Mouse (Mus musculus): ENCODE measurements around the gene Tmprss12. TPM values are rescaled to one million over a fixed set of nuclear protein-coding genes. Genes with fewer than 3 reads are reported as not detected.

The Tmprss12 gene
- total RNA-seq (2023): not detected

DNA sequence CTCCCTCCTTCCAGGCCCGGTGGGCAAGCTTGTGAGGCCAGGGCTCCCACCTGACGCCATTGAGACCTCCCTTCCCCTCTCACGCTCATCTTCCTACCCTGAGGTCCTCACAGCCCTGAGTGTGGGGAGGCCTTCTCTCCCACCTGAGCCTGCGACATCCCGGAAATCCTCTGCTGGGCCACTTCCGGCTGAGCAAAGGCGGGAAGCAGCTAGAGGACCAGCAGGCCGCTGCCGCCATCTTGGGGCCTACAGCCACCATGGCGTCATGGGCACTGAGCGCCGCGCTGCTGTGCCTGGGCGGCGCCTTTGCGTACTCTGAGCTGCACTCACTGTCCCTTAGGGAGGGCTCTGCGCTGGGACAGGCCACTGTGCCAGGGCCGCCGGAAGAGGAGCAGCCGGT lies at the start of gene Tmprss12:
TSS of gene Tmprss12 (plus strand) at position 212 of the 400 bp plus-strand sequence.

DNA sequence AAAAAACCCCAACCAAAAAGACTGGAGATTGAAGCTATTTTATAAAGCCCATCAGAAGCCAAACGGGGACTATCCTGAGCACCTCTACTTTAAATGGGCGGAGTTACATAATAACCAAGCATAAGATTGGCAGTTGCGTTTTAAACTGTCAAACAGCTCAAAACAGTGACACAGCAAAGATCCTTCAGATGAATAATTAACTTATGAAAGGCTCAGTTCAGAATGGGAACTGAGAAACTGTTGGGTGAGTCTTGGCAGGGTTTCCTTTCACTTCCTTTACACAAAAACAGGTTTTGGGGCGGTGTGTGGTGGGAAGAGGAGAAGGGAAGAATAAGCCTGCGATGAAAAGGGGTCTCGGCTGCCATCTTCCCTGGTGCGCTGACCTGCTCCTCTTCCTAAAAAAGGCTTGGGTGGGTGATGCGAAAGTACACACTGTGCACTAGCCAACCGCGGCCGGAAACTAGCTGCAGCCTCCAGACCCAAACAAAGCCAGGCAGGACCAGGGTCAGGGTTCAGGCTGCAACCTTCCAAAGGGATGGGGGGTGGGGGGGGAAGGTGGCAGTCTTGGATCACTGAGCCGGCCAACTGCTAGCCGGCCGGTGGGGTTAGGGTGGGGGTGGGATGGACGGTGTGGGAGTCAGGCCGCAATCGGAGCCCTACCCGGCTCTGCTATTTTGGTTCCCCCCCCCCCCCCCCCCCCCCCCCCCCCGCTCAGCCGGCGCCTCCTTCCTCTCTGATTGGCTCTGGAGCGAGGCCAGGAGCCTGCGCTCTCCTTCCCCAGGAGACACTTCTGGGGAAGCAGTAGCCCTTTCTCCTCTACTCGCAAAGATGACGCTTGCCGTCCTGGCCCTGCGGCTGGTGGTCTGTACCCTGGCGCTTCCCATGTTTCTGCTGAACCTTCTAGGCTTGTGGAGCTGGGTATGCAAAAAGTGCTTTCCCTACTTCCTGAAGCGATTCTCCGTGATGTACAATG lies 23.7 kb downstream of the Tmprss12 start, which contains the start of gene Mettl7a1:
TSS of gene Mettl7a1 (plus strand) at position 122 of the 973 bp plus-strand sequence.

DNA sequence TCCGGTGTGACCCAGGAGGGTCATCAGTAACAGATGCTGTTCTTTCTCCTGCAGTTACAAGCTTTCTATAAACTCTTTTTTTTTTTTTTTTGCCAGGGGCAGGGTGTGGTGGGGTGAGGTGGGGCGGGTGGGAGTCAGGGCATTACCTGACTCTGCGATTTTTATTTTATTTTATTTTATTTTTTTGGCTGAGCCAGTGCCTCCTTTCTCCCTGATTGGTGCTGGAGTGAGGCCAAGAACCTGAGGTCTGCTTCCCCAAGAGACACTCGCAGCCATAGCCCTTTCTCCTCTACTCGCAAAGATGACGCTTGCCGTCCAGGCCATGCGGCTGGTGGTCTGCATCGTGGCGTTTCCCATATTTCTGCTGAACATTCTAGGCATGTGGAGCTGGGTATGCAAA lies 54.0 kb downstream of the Tmprss12 start, which contains the start of gene Mettl7a3:
TSS of gene Mettl7a3 (plus strand) at position 301 of the 400 bp plus-strand sequence.

Other genes with a start within 250 kb of the Tmprss12 start
- gene Dip2b, start 242.2 kb upstream of the Tmprss12 start, total RNA-seq (2023): 81.7 TPM
- gene Atf1, start 53.0 kb upstream of the Tmprss12 start, total RNA-seq (2023): 68.5 TPM
- 32.5 TPM for gene Mettl7a1, start 23.3 kb downstream of the Tmprss12 start, total RNA-seq (2023)
- not detected for gene Mettl7a3, start 54.1 kb downstream of the Tmprss12 start, total RNA-seq (2023)
- gene Methig1, start 72.3 kb downstream of the Tmprss12 start, total RNA-seq (2023): not detected
- 1.2 TPM for gene Mettl7a2, start 72.4 kb downstream of the Tmprss12 start, total RNA-seq (2023)
- gene Higd1c, start 83.7 kb downstream of the Tmprss12 start, total RNA-seq (2023): not detected
- gene Gm5475, start 141.3 kb downstream of the Tmprss12 start, total RNA-seq (2023): not detected
- 70.8 TPM for gene Slc11a2, start 144.2 kb downstream of the Tmprss12 start, total RNA-seq (2023)
- gene Letmd1, start 188.2 kb downstream of the Tmprss12 start, total RNA-seq (2023): 57.2 TPM
- 10.2 TPM for gene Csrnp2, start 214.7 kb downstream of the Tmprss12 start, total RNA-seq (2023)